Mouse (Mus musculus): ENCODE measurements around the gene Trnt1. TPM values are rescaled to one million over a fixed set of nuclear protein-coding genes. Genes with fewer than 3 reads are reported as not detected.
A peak's percentile ranks its signal among the peaks of the same experiment; 100 is the strongest.

Gene Trnt1
- polyA plus RNA-seq, 1 experiment from 2014 or later: 58.7 TPM

DNA sequence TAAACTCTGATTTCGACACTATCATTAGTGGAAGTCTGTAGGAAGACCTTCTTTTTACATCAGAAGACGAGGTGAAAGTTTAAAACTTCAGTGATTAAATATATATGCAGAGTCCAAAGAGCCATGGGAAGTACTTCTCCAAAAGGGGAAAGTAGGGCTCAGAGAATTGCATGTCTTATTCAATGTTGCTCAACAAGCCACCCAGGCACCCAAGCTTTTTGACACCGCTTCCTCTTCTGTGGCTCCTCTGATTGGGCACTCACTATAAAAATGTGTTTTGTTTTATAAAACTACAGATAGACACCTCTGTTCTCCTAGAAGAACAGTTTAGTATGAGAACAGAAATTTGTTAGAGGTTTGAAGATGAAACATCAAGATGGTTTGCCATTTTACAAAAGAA lies 51.0 kb downstream of the Trnt1 start:
- Histone ChIP-seq H3K27me3 (replicated peaks; ENCODE audit: control insufficient read depth, insufficient read depth, low read length) (no peaks in the 10 kb centered on the region), H3K9me3 (ENCODE audit: control insufficient read depth, low read length) (no peaks in the 10 kb centered on the region), H3K27ac (replicated peaks; ENCODE audit: low read depth, low read length) (no peak overlapping the region), H3K9ac (ENCODE audit: low read depth, low read length) (no peak overlapping the region), H3K36me3 (ENCODE audit: control insufficient read depth, insufficient read depth, low read length) (no peaks in the 10 kb centered on the region), H3K4me2 (ENCODE audit: low read depth, low read length) (no peak overlapping the region), H3K4me1 (ENCODE audit: control insufficient read depth, insufficient read depth, low read length) (no peaks in the 10 kb centered on the region), H3K4me3 (ENCODE audit: low read depth, low read length) (no peak overlapping the region)
- ATAC-seq (ENCODE audit: low read depth) (no peak), DNase-seq (ENCODE audit: low spot score) (no peak)
- 71% methylated on average over 3 of the region's 3 CpGs for WGBS

DNA sequence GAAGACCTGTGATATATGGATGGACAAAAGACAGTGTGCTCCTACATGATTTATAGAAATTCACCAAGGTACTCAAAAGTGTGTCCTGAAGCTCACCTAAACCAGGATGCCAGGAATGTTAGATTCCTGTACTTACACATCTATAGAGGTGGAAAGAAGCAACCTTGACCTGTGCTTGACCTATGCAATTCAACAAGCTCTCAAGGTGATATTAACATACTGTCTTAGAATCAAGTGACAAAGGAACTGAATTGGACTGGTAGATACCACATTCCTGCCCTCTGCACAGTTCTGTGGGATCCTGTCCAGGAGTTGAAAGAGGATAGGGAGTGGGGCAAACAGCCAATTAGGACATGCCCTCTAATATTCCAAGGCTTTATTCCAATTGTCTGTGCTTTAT lies 51.6 kb downstream of the Trnt1 start:
- H3K9ac ChIP-seq (ENCODE audit: low read depth, low read length): no peak overlapping the region
- no peak for ATAC-seq (ENCODE audit: low read depth)

DNA sequence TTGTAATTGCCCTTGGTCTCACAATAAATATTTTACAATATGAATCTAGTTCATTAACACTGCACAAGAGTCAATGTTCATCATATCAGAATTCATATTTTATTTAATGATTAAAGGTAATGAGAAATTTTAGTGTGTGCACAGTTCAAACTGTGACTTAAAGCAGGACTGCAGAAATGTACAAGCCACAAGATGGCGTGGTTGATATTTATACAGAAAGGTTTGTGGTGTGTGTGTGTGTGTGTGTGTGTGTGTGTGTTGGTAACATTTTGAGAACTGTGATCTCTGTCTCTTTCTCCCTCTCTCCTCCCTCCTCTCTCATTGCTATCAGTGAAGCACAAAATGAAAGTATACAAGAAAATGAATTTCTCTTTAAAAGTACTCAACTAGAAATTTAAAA lies 53.4 kb downstream of the Trnt1 start:
- Histone ChIP-seq H3K4me3 (ENCODE audit: low read depth, low read length) (no peak overlapping the region), H3K4me1 (ENCODE audit: control insufficient read depth, insufficient read depth, low read length) (no peaks in the 10 kb centered on the region), H3K9me3 (ENCODE audit: control insufficient read depth, low read length) (no peaks in the 10 kb centered on the region), H3K27ac (replicated peaks; ENCODE audit: low read depth, low read length) (no peak overlapping the region), H3K36me3 (ENCODE audit: control insufficient read depth, insufficient read depth, low read length) (no peaks in the 10 kb centered on the region), H3K9ac (ENCODE audit: low read depth, low read length) (no peak overlapping the region), H3K4me2 (ENCODE audit: low read depth, low read length) (no peak overlapping the region), H3K27me3 (replicated peaks; ENCODE audit: control insufficient read depth, insufficient read depth, low read length) (no peaks in the 10 kb centered on the region)
- ATAC-seq (ENCODE audit: low read depth) (no peak), DNase-seq (ENCODE audit: low spot score) (peak; percentile 73)
- 50% methylated on average over 1 of the region's 1 CpGs for WGBS

More for the DNA sequence above, 51.6 kb downstream of the Trnt1 start:
- Histone ChIP-seq H3K4me2 (ENCODE audit: low read depth, low read length) (no peak overlapping the region), H3K36me3 (ENCODE audit: control insufficient read depth, insufficient read depth, low read length) (no peaks in the 10 kb centered on the region), H3K27me3 (replicated peaks; ENCODE audit: control insufficient read depth, insufficient read depth, low read length) (no peaks in the 10 kb centered on the region), H3K4me3 (ENCODE audit: low read depth, low read length) (no peak overlapping the region), H3K9me3 (ENCODE audit: control insufficient read depth, low read length) (no peaks in the 10 kb centered on the region), H3K27ac (replicated peaks; ENCODE audit: low read depth, low read length) (no peak overlapping the region), H3K4me1 (ENCODE audit: control insufficient read depth, insufficient read depth, low read length) (no peaks in the 10 kb centered on the region)
- DNase-seq (ENCODE audit: low spot score): no peak

Other genes starting within 250 kb of the Trnt1 start
- 0.12 and 0.31 TPM in 2 replicates for gene Il5ra, start 20.1 kb upstream of the Trnt1 start, polyA plus RNA-seq (2014; fragmentation: Nextera tagmentation; extraction: Ambion mirVana)
- 42.0 and 50.3 TPM in 2 replicates for gene Crbn, start 31.0 kb downstream of the Trnt1 start, polyA plus RNA-seq (2014; fragmentation: Nextera tagmentation; extraction: Ambion mirVana)